Mouse (Mus musculus) forebrain, embryonic 12.5 days (tissue): Measurements from ENCODE around the gene Glis1. TPM values are rescaled to one million over a fixed set of nuclear protein-coding genes. Genes with fewer than 3 reads are reported as not detected.

ENCODE experiments used
- microRNA-seq: library from miRNA; unstranded; fragments of <30 nt; microRNA quantifications from one replicate; pipeline ENCODE4, GENCODE M21; 2017
- polyA plus RNA-seq: library from polyadenylated mRNA; unstranded; fragments of >200 nt; fragmentation: Nextera tagmentation; extraction: Ambion mirVana; gene quantifications from 2 replicates; pipeline ENCODE4 v1.2.1, GENCODE M21; 2016

The Glis1 gene
- polyA plus RNA-seq, 1 experiment from 2014 or later: 3.8 TPM

Small RNAs within 50 kb of the gene (microRNA-seq; reads per million reads assigned to microRNA genes)
- not detected for gene Gm24804

Other genes starting within 250 kb of the Glis1 start
- gene Ldlrad1, start 225.4 kb upstream of the Glis1 start, polyA plus RNA-seq: not detected in 2 replicates
- gene Lrrc42, start 181.1 kb upstream of the Glis1 start, polyA plus RNA-seq: 74.3 and 79.9 TPM in 2 replicates
- 34.3 and 37.8 TPM in 2 replicates for gene Hspb11, start 181.0 kb upstream of the Glis1 start, polyA plus RNA-seq
- not detected in 2 replicates for gene Dio1, start 127.4 kb upstream of the Glis1 start, polyA plus RNA-seq
- gene Yipf1, start 120.2 kb upstream of the Glis1 start, polyA plus RNA-seq: 35.7 and 41.8 TPM in 2 replicates
- gene Ndc1, start 66.8 kb upstream of the Glis1 start, polyA plus RNA-seq: 38.8 and 39.9 TPM in 2 replicates
- gene Dmrtb1, start 249.6 kb downstream of the Glis1 start, polyA plus RNA-seq: 27.5 and 30.8 TPM in 2 replicates